Mouse (Mus musculus) lung, postnatal 10 days (tissue): ENCODE data around the gene Emilin1.

Experiments used
- DNase-seq: peaks from one replicate; pipeline ENCODE4 v3.0.0; 2021

The Emilin1 gene

DNA sequence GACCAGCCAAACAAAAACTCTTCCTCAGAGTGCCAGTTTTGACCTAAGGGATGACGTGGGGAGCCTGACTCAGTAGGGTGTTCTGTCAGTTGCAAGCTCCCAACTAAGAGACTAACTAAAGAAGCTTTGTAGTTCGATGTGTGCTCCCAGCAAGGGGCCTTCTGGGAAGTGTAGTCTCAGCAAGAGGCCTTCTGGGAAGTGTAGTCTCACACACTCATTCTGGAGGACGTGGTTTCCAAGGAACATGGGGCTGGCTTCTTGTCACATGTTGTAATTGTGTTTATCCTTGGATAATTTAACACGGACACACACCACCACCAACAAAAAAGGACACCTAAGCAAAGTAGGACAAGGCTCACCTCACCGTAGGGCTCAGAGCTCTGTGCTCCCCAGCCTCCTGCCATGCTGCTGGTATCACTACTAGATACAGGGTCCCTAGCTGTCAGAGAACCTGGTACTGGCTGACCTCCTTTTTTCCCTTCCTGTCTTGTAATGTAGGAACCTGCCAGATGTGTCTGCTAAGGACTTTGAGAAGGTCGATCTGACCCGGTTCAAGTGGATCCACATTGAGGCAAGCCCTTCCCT lies 14.8 kb downstream of the Emilin1 start:
- peak; percentile 58 for DNase-seq

DNA sequence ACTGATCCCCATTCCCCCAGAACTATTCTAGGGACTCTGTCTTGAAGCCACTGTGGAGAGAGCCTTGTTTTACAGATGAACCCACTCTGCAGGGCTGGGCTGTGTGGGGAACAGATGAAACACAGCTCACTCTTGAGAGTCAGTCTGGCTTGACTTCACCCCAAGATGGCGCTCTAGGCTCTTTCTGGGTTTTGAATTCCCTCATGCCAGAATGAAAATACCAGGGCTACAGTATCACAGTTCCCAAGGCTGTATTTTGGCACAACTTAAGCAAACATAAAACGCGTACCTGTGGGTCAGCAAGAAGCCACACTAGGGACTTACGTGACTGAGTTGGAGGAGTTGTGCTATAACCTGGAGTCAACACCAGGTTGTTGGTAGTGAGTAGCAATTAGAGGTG lies 16.9 kb downstream of the Emilin1 start:
- peak; percentile 88 for DNase-seq

DNA sequence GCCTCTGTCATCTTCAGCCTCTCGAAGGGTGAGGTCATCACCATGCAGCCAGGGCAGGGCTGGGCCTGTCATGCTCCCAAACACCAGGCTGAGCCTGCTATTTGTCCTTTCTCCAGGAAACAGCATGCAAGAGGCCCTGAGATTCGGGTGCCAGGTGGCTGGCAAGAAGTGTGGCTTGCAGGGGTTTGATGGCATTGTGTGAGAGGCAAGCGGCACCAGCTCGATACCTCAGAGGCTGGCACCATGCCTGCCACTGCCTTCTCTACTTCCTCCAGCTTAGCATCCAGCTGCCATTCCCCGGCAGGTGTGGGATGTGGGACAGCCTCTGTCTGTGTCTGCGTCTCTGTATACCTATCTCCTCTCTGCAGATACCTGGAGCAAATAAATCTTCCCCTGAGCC lies 17.6 kb downstream of the Emilin1 start:
- DNase-seq: no peak

DNA sequence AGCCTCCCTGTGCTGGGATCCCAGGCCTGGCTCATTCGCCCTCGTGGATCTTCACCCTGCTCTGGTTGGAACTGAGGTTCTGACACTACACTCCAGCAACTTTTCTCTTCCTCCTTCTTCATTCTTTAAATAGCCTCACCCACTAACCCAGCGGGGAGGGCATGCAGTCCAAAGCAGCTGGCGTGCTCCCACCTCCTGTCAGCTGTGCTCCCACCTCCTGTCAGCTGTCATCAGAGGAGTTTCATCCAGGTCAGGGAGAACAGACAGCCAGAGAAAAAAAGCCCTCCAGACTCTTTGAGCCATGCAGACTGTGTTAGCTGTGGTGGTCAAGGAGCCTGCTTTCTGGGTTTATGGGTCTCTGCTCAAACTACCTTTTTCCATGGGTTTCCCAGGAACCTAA lies 18.2 kb downstream of the Emilin1 start:
- DNase-seq: no peak

DNA sequence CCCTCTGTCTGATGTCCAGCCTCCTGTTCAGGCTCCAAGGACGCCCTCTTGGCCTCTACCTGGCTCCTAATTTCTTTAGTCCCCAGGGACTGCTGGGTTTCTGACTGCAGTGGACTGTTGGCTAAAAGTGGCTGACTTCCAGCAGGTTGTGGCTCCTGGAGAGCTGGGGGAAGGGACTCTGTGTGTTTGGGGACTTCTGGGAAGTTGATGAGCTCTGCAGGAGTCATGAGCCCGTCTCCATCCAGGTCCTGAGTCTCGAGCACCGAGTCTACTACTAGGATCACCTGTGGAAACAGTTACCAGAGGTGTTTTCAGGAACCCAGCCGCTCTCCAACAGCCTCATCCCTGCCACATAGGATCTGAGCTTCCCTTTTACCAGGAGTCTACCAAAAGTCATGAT lies 20.5 kb downstream of the Emilin1 start:
- no peak for DNase-seq

DNA sequence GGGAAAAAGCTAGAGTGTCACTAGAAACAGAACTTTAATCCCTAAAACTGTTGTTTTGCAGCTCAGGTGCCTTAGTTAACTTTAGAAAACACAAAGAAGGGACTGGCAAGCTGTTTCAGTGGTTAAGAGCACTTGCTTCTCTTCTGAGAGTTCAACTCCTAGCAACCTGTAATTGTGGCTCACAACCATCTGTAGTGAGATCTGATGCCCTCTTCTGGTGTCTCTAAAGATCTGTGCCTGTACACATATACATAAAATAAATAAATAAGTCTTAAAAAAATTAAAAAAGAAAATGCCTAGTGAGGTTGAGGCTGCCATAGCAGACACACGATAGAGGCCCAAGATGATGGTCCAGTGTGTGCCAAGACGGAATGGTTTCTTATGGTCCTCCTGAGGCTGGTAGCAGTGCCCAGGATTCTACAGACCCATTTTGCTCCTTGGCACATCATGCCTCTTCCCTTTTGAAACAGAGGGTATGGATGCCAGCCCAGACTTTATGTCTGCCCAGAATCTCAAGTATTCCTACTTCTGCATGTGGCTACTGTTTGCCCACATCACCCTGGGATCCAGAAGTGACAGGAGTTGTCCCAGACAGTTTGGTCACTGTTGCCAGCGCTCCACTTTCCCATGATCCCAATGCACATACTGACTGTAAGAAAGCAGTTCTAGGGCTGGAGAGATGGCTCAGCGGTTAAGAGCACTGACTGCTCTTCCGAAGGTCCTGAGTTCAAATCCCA lies 21.7 kb downstream of the Emilin1 start:
- DNase-seq: no peak

DNA sequence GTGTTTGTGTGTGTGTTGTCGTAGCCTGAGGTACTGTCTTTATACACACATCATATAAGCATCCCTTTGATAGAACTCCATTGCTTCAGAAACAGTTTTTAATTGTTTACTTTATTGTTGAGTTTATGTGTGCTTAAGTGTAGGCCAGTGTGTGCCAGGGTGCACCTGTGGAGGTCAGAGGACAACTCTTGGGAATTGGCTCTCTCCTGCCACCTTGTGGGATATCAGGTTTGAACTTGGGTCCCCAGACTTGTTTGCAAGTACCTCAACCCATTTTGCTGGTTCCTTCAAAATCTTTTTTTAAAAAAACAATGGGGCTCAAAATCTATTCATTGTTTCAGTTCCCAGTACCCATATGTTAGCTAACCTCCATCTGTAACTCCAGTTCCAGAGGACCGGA lies 29.8 kb downstream of the Emilin1 start:
- no peak for DNase-seq

DNA sequence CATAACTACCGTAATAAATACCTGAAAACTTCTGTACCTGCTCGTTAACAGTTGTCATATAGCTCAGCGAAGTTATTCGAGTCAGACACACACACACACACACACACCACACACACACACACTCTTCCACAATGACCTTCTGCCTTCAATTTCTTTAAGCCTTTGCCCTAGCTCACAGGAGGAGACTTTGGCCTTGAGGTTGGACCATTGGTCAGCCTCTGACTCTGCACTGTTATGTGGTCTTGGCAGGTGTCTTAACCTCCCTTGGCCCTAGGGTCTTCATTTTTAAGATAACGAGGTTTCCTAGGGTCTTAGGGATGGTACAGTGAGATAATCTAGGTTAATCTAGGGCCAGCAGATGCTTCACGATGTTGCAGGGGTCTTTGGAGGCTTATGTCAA lies 31.1 kb downstream of the Emilin1 start:
- DNase-seq: no peak

DNA sequence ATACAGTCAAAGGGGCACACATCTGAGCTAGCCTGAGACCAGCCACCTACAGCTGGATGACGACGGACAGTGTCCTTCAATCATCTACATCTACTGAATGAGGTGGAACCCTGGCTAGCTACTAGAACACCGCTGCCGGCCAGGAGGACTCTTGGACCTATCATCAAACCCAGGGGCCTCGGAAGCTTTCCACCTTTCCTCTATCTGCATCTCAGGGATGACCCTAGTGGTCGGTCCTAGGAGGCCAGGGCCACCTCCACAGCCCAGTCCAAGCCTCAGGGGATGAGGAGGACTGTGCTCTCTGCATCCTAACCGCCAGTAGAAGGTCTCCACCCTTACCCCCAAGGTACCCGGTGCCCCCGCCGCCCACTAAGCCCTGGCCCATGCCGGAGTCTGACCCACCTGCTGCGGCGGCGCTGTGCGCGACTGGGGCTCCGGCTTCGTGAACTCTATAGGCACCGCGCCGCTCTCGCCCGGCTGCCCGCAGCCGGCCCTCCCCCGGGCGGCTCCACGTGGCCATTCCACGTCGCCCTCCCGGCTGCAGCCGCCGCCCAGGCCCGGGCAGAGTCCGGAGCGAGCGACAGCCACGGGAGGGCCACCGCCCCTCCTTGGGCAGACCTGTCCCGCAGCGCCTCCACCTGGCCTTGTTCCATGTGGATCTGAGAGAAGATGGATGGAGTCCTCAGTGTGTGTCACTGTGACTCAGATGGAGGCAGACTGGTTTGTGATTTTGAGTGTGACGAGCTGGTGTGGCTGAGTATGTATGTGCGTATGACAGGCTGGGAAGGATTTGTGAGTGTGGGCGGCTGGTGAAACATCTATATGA lies 32.0 kb downstream of the Emilin1 start, which contains the start of gene Cgref1:
Gene Cgref1, minus strand, starts transcription at position 636 of the 826 bp plus-strand sequence.
- peak; percentile 72 for DNase-seq

DNA sequence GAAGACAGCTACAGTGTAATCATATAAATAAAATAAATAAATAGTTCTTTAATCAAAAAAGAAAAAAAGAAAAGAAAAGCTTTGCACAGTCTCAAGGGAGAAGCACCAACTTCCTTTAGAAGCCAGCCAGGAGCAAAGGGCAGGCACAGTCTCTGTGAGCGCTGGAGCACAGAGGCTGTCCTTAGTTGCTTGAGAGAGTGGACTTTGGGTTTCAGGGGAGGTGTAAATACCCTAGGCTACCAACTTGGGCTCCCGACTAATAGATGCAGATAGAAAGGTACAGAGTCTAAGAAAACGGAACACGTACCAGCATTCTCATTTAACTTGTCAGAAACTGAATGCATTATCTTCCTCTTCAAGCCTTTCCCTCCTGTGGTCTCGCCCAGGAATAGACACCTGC lies 35.4 kb downstream of the Emilin1 start:
- DNase-seq: no peak

DNA sequence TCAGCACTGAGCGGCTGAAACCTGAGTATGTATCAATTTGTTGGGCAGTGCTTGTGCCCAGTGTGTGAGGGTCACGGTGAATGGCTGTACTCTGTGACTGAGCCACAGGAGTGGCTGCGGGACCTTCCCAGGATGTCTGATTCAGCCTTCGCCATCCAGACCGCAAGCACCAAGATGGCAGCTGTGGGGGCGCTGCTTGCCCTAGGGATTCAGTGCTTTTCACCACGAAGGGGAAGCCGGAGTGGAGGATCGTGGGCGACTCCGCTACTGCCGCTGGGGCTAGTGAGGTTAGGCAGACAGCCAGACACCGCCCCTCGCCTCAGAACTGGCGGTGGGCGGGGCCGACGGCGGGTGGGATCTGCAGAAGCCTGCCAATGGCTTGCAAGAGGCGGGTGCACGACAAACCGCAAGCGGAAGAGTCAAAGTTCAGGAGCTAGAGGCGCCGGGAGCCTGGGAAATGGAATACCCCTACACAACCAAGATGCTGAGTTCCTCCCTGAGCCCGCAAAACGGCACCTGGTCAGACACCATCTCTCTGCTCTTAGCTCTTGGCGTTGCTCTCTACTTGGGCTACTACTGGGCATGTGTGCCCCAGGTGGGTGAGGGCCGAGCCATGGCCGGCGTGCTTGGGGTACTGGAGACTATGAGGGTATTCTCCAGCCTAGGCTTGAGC lies 36.6 kb downstream of the Emilin1 start:
- peak; percentile 95 for DNase-seq

DNA sequence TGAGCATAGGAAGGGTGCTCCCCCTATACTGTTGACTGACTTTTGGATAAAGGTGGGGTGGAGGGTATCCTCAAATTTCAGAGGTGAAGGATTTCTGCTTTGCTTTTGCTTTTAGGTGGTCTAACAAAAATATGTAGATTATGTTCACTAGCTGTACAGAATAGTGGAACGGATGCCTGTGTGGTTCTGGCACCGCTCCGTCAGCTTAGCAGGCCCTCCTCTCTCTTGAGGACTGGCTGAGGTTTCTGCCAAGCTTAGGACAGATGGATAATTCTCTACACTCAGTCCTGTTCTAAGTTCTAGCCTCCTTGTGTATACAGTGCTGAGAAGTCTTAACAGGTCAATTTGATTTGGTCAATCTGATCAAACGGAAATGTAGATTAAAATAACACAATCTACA lies 37.2 kb downstream of the Emilin1 start:
- DNase-seq: no peak

DNA sequence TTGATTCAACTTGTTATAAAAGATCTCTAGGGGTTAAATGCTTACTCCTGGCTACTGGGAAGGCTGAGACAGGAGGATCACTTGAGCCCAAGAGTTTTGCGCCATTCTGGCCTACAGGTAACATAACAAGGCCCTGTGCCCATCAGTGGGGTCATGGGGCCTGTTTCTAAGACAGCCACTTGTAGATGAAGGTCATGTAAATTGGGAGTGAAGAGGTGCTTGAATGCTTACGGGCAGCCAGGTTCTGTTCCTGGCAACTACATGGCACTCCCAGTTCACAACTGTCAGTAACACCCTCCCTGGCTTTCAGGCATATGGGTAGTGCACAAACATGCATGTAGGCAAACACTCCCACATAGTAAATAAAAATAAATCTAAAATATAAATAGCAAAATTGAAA lies 37.7 kb downstream of the Emilin1 start:
- no peak for DNase-seq

DNA sequence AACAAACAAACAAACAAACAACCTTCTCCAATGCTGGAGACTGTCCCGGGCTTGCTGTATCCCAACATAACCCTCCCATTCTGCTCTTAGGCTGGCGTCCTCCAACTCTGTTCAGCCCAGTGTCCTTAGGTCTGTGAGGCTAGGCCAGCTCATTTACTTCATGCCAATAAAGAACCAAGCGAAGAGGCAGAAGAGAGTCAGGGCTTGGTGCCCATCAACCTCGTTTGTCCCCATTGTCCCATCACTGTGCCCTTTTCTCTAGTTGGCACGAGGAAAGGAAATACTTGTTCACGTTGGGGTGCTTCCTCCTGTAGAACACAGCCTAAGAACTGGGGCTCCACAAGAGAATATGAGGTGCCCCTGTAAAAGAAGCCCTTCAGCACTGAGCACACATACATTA lies 38.5 kb downstream of the Emilin1 start:
- no peak for DNase-seq

DNA sequence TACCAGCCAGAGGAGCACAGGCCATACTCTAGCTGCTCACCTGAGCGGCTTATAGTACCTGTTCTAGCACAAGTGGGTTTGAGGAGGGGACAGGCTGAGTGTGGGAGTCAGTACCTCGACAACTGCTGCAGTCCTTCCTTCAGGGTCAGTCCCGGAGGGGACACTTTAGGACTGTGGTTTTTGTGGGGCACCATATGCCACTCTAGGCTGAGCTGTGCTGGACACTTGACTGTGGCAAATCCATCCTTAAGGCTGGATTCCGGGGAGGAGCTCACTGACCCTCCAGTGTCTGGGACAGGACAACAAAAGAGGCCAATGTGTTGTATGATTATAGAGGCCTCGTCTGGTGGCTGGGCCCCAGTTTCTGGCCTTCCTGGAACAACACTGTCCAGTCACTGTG lies 39.3 kb downstream of the Emilin1 start:
- no peak for DNase-seq

DNA sequence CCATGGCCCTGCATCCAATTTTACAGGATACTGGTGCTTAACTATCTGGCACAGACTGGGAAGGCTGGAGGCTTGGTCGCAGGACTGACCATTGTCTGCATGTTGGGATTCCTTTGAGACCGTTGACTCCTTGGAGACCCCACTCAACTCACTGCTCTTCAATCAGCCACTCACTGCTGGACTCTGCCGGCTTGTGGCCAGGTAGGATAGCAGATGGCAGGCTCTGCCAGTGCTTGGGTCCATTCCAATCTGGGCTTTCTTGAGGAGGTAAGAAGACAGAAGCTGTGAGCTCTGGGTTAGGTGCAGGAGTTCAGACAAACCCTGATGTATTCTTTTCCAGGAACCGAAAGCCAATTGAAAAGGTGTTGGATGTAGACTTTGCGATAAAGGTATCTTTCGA lies 40.9 kb downstream of the Emilin1 start:
- DNase-seq: no peak

DNA sequence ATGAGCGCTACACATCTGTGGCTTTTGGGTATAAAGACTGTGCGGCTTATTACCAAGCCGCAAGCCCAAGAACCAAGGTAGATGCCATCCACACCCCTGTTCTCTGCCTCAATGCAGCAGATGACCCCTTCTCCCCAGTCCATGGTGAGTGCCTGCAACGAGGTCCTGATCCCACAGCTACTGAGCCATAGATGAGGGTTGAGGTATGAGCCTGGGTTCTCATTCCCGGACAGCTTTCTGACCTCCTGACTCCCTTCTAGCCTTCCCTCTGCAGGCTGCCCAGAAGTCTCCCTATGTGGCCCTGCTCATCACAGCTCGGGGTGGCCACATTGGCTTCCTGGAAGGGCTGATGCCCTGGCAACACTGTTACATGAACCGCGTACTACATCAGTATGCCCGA lies 41.4 kb downstream of the Emilin1 start:
- DNase-seq: no peak

DNA sequence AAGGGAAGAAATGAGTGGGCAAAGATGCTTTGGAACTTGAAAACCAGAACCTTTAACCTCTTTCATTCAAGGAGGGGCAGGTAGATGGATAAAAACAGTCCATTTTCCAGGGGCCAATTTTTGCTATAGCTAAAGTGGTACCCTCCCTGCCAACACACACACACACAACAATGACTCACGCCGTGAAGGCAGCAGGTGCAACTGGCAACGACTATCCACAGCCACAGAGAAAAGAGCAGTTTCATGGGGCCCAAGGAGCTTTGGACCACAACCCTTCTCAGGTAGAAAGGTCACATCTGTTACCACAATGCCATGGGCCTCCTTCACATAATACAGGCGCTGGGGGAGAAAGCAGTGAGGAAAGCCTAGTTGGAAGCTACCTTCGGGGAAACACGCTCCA lies 42.5 kb downstream of the Emilin1 start:
- no peak for DNase-seq

DNA sequence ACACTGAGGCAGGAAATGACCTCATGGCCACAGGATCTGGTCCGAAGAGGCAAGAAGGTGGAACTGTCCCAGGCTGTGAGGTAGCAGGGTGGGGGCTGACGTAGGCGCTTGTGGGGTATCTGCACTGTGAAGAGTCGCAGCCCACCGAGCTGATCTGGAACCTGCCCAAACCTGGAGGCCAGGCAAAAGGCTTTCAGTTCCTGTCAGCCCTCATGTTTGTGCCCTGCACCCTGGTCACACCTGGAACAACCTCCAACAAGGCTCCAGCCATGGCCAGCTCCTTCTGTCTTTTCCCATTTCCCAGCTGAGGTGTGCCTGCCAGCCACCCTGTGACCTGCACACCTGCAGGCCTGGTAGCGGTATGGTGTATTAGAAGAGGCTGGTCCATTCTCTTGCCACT lies 44.7 kb downstream of the Emilin1 start:
- no peak for DNase-seq

DNA sequence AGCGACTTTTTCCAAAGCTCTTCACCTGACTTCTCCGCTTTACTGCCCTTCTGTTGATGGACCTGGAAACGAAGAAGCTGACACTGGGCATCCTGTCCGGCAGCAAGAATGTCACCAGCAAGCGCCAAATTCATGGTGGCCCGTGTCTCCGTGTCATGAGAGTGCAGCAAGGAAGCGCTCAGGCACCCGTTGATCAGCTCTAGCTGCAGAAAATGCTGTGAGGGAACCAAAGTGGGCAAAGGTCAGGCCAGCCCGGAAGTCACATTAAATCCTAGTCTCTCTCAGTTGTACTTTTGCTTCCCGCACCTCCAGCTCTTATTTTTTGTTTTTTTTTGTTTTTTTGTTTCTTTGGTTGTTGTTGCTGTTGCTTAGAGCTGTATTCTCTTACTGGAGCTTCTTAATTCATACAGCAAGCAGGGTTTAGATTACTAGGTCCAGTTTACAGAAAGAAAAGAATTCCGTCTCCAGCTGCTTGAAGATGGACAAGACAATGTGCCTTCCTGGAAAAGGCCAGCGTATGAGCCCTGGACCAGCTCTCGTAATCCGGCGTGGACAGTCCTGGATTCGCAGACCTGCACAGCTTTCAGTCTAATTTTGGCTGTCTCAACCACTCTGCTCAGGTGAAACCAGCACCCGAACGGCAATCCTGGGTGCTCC lies 46.1 kb downstream of the Emilin1 start:
- no peak for DNase-seq

DNA sequence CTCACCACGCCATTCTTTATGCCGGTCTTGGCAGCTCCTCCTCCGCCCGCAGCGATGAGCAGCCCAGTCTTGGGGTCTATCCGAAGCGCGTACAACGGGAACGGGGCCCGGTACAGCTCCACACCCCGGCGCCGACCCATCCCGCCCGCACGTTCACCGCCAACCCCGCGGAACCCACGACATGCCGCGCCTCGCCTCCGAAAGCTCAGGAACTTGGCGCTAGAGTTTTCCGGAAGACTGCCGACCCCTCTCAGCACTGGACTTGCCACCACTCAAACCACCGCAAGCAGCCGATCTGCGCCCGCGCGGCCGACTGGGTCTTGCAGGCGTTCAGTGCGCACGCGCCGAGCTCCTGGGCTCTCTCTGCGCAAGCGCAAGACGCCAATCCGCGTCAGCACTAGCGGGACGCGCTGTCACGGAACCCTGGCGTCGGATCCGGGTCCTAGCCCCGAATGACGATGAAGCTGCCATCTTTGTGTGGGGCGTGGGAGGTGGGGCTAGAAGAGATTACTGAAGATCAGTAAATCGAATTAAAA lies 46.8 kb downstream of the Emilin1 start, which contains the start of gene Preb:
Gene Preb, minus strand, starts transcription at position 396 of the 536 bp plus-strand sequence.
- DNase-seq: peak; percentile 99

DNA sequence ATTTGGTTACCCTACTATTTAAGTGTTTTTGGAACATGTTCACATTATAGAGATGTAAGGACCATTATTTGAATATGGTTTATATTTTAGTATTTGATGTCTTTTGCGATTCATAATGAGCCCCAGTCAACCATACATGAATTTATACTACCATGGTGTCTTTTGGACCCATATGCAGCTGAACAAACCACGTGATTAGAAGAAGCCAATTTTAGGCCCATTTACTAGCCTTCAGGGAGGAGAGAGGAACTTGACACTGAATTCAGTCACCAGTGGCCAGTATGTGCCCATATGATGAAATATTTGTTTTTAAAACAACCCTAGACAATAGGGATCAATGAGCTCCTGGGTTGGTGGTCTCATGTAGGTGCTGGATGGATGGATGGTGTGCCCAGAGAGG lies 47.6 kb downstream of the Emilin1 start:
- no peak for DNase-seq
